Mouse (Mus musculus): ENCODE data around the gene Itga9.

DNA sequence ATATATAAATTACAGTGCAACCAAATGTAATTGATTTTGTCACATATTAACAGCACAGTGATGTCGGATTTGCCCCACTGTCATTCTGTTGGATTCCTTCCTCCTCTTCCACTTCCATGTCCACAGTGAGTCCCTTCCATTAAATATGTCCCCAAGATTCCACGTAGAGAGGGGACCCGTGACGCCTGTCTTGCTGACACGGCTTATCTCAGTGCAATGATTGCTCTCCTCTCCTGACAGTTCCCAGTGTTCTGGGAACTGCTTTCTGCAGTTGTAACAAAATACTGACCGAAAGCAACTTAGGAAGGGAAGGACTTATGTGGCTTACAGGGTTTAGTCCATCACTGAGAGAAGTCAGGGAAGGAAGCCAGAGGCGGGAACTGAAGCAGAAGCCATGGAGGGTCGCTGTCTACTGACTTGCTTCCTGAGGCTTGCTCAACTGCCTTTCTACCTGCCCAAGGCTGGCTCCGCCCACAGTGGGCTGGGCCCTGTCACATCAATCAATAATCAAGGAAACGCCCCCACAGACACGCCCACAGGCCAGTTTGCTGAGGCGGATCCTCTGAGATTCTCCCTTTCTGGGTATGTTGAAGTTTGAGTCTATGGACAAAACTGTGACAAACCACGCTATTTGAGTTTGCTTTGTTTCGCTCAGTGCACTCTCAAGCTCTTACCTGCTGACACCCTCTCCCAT, 99.0 kb downstream of the Itga9 start:
- TF ChIP-seq CTCF (IDR thresholded peaks at IDR 0.05; ENCODE audit: control insufficient read depth, insufficient read depth, insufficient replicate concordance, low read depth, low read length) (no peak), POLR2A (IDR thresholded peaks at IDR 0.05; ENCODE audit: control insufficient read depth, low read depth, low read length) (no peak)
